Mouse (Mus musculus): ENCODE results near the gene 1700001C19Rik. TPM values are rescaled to one million over a fixed set of nuclear protein-coding genes. Genes with fewer than 3 reads are reported as not detected.

1700001C19Rik gene
- polyA plus RNA-seq (2017; shearing (Covaris generic)), result not detected

DNA sequence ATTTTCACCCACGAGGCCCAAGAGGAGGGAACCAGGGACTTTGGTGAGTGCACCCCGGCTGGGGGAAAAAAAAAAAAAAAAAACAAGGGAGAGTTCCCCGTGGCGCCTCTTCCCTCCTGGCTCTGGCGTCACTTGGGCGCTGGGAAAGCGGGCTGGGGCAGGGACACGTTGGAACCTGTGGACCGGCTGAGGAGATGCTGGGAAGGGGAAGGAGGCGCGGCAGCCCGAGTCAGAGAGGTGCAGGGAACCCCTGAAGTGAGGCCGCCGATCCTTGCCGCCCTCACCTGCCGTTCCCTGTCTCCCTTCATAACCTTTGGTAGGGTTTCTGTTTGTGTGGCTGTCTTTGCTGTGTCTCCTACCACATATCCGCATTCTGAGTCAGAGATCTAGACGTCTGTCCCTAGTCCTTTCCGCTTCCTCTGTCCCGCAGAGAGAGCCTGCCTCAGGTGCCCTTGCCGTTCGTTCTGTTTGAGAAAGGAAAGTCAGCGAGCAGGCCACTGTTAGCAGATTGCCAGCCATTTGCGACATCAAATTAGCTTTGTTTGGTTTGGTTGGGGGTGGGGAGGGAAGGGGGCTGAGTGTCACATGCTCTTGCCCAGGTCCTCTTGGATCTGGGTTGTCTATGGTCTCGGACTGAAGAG, at the start of gene 1700001C19Rik:
Gene 1700001C19Rik, minus strand, starts transcription at position 470 of the 641 bp plus-strand sequence.

DNA sequence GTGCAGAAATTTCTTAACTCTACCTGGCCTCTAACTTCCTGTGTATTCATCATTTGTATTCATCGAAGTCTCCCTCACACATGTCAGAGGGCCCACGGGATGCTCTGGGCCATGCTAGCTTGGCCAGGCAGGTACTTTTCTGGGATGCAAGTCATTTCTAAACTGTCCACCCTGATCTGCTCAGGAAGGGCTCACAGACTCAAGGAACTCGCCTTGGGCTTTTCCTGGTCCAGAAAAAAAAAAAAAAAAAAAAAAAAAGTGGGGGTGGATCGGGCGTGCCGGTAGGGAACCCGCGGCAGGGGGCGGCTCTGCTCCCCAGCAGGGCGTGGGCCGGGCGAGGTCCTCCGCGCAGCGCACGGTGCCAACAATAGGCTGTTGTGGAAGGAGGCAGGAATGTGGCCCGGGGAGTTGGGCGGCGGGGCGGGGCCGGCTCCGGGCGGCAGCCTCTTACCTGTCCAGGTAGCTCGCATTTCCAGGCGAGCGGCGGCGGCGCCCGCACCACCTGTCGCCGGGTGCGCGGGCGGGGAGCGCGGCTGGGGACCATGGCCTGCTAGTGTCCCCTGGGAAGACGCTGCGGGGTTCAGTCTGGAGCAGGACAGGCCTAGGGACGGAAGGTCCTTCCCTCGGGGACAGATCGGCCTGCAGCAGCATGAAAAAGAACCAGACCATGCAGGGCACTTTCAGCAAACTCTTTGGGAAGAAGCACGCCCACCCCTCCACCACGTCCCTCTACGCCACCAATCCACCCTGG, 845 bp downstream of the 1700001C19Rik start, which contains the start of gene AI661453:
Gene AI661453, plus strand, starts transcription at position 460 of the 751 bp plus-strand sequence.

GRCm38 (mm10) chr17:47400451-47400850, 36.7 kb downstream of the 1700001C19Rik start, which contains the start of gene Guca1a:
TSS of gene Guca1a (minus strand) at chr17:47400584.

DNA sequence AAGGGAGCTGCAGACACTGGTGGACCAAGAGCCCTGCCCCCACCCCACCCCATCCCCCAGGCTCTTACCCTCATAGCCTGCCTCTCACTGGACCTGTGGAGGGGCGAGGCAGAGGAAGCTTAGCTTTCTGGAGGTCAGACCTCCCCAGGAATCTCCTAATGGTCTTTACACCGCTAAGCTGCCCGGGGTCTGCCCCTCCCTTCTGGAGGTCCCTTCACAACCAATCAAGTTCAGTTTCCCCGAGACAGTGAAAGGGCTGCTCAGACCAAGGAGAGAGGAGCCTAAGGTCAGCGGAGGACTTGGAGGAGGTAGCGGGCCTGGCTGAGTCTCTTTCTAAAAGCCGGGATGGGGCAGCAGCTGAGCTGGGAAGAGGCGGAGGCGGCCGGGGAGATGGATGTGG, 52.0 kb downstream of the 1700001C19Rik start, which contains the start of gene Guca1b:
Gene Guca1b, plus strand, starts transcription at position 249 of the 400 bp plus-strand sequence.

DNA sequence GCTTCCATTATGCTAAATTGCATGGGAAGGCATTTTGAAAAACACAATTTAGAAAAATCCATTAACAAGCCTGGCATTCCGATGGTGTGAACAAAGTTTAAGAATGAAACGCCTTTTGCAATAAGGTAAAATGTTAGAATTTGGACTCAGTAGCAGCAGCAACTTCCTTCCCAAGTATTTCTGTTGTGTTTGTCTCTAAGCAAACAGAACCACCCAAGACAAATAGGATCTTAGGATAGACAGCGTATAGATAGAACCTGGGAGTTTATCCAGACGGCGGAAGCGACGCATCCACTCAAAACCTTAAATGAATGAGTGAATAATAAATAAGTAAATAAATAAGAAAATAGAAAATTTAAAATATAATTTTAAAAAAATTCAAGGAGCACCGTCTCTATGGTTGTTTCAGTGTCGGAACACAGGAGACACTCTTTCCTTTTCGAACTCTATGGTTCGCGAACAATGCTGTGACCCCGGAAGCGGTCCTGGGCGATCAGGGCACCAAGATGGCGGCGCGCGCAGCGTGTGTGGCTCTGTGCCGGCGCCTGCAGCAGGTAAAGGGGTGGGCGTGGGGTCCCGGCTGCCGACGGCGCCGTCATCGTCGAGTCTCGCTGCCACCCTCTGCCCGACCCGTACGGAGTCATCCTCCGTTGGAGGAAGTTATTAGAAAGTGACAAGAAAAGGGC, 68.6 kb downstream of the 1700001C19Rik start, which contains the start of gene Mrps10:
Gene Mrps10, plus strand, starts transcription at position 487 of the 686 bp plus-strand sequence.

Other genes starting within 250 kb of the 1700001C19Rik start
- gene Mrps10, start 68.5 kb downstream of the 1700001C19Rik start, polyA plus RNA-seq (2017; shearing (Covaris generic)), result 42.8 TPM
- gene Guca1b, start 52.0 kb downstream of the 1700001C19Rik start, polyA plus RNA-seq (2017; shearing (Covaris generic)), result 2.2 TPM
- gene Guca1a, start 36.8 kb downstream of the 1700001C19Rik start, polyA plus RNA-seq (2017; shearing (Covaris generic)), result not detected
- not detected for gene AI661453, start 761 bp downstream of the 1700001C19Rik start, polyA plus RNA-seq (2017; shearing (Covaris generic))
- 56.7 TPM for gene Taf8, start 64.9 kb upstream of the 1700001C19Rik start, polyA plus RNA-seq (2017; shearing (Covaris generic))
- gene Ccnd3, start 67.7 kb upstream of the 1700001C19Rik start, polyA plus RNA-seq (2017; shearing (Covaris generic)), result 273 TPM
- gene Bysl, start 174.1 kb upstream of the 1700001C19Rik start, polyA plus RNA-seq (2017; shearing (Covaris generic)), result 19.4 TPM
- 44.2 TPM for gene Med20, start 174.2 kb upstream of the 1700001C19Rik start, polyA plus RNA-seq (2017; shearing (Covaris generic))
- 0.75 TPM for gene Gm20517, start 174.2 kb upstream of the 1700001C19Rik start, polyA plus RNA-seq (2017; shearing (Covaris generic))
- 0.32 TPM for gene Usp49, start 193.3 kb upstream of the 1700001C19Rik start, polyA plus RNA-seq (2017; shearing (Covaris generic))

Data from activated CD4-positive, CD25-positive, alpha-beta regulatory T cell, adult 9 weeks (primary cell).